Mouse (Mus musculus) mouse embryonic stem cell (cell line): ENCODE data around the gene Tnnt2.

ENCODE experiments used
- in situ Hi-C, 2 experiments: fragments of 300-500 bp; cut with MboI; formaldehyde crosslinking; loops; 1 replicate in 1 of 2; 3 replicates in 1 of 2; pipeline ENCODE4 v1.14.3; 2019 to 2020; ENCODE audit warnings: low sequenced_read_pairs in 2 of 2, low pct_unique_long_range_greater_than_20kb in 1 of 2, mixed read lengths in 1 of 2; ENCODE audit not compliant: unreplicated experiment in 1 of 2

Gene Tnnt2

DNA sequence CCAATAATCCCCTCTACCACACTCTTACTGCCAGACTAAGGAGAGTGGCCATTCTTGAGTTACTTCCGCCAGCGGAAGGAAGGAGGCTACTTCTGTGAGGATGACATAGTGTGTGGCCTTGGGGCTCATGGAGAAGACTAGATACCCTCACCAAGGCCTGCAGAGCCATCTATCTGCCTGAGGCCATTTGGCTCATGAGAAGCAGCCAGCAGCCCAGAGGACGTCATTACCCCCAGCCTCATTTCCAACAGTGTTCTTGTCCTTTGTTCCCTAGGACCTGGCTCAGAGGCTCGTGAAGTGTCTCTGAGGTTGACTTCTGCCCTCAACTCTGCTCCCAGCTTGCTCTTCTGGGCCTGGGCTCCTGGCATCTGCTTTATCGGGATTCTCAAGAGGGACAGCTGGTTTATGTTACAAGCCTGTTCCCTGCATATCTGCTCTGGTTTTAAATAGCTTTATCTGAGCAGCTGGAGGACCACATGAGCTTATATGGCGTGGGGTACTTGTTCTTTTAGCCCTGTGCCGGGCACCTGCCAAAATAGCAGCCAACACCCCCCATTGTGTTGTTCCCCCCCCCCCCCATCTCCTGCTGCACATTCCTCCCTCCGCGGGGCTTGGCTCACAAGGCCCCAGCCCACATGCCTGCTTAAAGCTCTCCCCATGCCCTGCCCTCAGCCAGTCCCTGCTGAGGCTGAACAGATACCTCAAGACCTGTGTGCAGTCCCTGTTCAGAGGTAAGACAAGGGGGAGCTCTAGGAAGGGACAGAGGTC lies at the start of gene Tnnt2:
TSS of gene Tnnt2 (plus strand) at position 639 of the 768 bp plus-strand sequence.
- in situ Hi-C loops, result no loop called here

DNA sequence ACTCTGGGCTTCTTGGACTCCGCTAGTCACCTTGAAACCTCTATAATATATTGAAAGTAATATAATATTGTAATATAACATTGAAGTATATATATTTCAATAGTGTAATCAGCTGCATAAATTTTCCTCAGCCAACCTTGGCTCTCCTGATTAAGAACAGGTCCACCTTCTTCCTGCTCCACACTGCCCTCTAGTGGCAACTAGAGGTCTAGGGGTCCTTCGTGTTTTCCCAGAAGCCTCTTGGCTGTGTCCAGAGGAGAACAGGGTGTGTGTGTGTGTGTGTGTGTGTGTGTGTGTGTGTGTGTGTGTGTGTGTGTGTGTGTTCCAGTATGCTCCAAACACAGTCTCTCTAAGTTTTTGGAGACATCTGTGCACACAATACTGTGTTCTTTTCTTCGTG lies 48.4 kb upstream of the Tnnt2 start:
- in situ Hi-C loops, result loop anchor here in 1 of 2 experiments (5.0 kb wide), 2 partner anchors 35 to 65 kb away; partner anchors contain the start of gene Csrp1

DNA sequence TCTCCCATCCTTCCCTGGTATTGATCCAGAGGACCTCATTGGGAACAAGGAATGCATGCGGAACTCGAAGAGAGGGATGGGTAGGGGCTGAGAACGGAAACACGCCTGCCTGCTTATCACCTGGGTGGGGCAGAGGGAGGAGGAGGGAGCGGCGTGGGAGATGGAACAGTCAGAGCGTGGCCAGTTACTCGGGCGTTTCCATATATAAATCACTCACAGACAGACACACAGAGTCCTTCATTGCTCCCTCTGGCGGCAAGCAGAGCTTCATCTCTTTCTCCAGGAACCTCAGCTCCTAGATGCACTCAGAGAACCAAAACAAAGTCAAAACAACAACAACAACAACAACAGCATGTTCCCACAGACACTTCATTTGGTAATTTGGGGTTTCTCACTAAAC lies 47.4 kb upstream of the Tnnt2 start:
- in situ Hi-C loops, result loop anchor here in 1 of 2 experiments (5.0 kb wide), 2 partner anchors 36 to 66 kb away; partner anchors contain the start of gene Csrp1

DNA sequence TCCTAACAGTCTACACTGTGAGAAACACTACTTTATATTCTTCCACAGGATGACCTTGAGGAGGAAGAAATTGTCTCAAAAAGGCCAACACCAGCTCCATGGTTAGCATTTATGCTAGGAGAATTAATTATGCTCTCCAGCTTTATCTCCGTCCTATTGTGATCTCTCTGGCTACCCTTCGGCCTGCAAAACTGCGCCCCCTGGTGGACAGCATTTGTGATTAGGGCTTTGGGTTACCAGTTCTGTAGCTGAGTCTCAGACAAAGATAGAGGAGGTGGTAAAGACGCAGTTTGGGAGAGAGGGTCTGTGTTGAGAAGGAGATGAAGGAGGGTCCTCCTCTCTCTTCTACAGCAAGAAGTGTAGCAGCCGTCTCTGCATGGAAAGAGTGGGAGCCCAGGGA lies 46.3 kb upstream of the Tnnt2 start:
- in situ Hi-C loops, result loop anchor here in 1 of 2 experiments (5.0 kb wide), 2 partner anchors 38 to 68 kb away; partner anchors contain the start of gene Csrp1

DNA sequence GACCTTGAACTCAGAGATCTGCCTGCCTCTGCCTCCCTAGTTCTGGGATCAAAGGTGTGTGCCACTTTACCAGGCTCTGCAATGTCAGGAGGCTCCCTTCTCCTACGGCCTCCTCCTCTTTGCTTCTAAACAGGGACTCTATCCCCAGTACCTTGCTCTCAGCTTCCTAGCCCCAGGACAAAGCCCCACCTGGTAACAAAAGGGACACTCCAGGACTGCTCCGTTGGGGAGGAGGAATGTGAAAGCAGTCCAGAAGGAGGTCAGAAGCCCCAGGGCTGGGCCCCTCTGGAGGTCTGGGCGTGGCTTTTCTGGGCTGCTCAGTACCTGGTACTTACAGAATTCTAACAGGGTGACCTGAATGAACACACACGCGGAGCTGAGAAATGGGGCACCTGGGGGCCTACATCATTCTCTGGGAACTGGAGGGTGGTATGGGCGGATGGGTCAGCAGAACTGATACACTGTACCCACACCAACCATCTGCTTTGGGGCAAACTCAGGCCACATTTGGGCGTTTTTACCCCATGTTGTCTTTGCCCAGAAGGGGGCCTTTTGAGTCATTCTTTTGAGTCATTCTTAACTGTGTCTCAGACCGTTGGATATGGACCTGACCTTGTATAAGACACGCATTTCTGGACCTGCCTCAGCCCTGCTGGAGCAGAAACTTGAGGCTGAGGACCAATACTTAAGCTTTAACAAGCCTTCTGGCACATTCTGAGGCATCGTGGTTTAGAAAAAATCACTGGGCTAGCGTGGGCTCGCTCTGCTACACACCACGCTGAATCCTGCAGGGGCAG lies 43.8 kb upstream of the Tnnt2 start:
- in situ Hi-C loops, result no loop called here

DNA sequence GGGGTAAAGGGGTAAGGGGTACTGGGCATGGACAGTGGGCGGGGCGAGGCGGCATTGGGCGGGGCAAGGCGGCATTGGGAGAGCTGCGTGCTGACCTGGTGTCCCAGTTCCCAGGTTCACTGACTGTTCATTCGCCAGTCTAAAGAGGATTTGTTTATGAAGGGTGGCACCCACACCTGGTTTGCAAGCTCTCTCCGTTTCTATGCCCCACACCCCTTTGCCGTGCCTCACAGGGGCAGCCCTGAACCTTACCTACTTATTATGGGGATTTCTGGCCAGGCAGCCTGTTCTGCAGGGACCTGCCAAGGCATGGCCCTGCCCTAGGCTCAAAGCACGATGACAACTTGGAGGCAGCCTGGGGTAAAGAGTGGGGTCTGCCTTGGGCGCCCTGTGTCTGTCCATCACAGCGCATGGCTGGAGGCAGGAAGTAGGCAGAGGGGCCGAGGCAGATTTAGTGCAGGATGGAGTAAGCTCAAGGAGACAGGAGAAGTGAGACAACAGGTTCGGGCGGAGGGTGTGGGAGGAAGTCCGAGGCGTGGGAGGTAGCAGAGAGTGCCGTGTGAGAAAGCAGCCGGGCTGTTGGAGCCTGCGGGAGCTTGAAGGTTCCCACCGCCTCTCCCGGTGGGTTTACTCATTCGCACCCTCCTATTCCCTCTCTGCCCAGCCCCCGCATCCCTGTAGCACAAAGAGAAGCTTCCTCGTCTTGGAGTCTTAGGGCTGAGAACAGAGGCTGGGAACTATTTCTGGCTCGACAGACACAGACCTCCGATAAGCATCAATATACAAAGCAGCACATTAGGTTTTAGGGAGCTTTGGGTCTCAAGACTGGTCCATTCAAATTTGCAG lies 42.6 kb upstream of the Tnnt2 start:
- in situ Hi-C loops, result no loop called here

DNA sequence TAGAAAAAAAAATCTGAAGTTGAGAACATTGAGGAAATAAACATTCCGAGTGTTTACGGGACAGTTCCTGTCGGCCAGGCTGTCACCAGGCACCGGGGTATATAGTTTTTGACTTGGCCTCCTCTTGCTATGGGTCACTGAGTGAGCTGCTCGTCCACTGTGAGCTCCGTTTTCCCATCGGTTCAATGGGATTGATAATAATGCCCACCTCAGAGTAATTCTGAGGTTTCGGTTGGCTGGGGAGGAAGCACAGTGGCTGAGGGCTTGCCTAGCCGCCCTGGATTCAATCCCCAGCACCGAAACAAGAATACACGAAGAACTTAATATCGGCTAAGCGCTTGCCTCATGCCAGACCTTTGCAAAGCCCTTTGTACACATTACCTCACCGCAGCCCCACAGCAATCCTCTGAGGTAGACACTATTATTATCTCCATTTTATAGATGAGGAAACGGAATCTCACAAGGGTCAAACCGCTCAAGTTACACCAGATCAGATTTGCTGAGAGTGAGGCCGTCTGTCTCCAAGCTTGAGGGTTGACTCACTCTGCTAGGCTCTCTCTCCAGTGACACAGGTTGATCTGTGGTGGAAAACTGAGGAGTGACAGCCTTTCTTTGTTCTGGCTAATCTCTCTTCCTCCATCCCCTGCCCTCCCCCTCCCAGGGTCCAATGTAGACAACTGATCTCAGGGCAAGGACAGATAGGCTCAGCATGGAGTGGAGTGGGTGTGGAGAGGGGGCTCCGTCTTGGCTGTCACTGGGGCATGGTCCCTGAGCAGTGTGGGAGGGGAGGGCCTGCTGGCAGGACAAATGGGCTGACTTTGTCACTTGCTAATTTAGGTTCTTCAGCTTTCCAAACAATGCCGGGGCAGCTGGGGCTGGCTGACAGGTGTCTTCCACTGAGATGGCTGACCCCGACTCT lies 41.7 kb upstream of the Tnnt2 start:
- in situ Hi-C loops, result no loop called here

DNA sequence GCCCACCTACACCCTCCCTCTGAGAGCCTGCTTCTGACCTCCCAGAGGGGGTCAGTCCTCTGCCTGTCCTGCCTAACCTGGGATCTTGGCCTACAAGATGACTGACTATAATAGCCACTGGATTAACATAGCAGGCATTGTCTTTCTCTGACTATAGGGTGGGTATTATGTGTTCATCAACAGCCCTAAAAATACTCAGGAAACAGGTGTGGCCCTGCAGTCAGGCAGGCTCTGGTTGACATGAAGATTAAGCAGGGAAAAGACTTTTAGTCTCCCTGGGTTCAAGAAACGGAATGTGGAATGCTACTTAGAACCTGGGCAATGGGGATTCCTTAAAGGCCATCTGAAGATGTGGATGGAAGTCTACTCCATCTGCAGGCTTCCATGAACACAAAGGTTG lies 37.7 kb upstream of the Tnnt2 start:
- in situ Hi-C loops, result no loop called here

DNA sequence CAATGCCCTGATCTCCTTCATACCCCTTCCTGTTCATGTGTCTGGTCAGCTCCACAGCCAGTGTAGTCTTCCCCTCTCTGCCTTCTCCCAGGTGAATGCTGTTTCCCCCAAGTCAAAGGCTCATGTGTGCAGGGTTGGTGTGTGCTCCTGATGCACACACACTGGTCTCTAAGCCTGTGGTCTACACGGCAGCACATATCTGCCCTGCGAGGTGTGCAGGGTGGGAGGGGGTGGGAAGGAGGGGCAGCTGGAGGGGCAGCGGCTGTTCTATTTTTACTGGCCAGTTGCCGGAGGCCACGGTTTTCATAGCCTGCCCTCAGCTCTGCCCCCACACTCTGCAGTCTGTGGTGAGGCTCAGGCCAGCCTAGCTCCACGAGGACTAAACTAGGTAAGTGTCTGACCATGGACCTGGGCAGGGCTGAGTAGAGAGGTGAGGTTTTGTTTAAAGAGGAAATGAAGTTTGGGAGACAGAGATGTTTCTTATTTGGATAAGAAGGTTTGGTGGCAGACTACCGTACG lies 37.0 kb upstream of the Tnnt2 start:
- in situ Hi-C loops, result no loop called here

DNA sequence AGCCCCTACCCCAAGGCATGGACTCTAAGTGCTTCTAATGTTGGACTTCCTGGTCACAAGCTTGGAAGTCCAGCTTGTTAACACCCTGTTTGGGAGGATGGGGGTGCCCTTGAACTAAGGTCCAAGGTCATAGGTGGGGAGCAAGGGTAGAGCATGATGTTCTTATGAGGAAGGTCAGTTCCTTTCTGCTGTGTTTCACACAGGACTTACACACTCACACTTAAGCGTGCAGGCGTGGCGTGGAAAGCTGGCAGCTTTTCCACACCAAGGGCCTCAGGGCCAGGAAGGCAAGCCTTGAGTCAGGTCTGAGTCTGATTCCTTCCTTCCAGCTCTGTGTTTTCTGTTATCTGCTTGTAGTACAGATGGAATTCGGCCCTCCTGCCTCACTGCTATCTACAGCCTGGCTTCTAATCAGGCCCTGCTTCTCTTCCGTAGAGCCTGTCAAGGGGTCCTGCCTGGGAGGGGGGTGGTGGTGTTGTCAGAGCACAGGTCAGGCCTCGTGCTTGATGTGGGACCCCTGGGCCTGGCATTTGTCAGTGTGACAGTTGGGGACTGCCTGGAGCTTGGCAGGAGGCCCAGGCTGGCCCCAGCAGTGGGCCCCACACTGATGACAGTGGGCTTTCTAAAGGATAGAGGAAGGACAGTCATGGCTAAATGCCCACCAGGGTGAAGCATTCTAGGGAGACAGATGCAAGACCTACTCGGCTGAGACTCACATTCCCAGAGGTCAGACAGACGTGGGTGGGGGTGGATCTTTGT lies 35.8 kb upstream of the Tnnt2 start:
- in situ Hi-C loops, result no loop called here

DNA sequence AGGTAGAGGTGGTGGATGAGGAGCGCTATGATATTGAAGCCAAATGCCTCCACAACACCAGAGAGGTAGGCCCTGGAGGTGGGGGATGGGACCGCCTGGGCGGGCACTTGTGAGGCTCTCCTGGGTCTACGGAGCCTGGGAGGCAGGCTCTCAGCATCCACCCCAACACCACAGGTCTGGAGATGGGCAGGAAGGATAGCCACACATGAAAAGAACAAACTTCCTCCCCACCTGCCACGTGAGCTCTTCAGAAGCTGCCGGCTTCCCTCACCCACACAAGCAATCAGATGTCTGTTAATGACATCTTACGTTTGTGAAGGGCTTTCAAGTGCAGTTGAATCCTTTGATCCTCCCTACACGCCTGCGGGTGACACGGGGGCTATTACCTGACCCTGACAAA lies 28.6 kb upstream of the Tnnt2 start:
- in situ Hi-C loops, result no loop called here

DNA sequence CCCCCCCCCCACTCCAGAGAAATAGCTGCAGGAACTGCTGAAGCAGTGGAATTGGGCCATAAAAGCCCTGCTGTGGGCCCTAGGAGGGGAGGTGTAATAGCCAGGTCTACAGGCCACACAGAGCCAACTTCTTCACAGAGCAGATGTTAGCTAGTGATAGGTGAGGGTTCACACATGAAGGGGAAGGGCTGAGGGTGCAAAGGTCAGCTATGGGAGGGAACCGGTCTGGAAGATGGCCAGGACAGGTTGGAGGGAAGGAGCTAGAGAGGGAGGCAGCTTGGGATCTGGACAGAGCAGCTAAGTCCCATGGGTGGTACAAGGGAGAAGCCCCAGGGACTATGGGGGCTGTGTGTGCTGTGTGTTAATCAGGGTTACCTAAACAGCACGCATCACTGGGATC lies 26.0 kb upstream of the Tnnt2 start:
- in situ Hi-C loops, result no loop called here

DNA sequence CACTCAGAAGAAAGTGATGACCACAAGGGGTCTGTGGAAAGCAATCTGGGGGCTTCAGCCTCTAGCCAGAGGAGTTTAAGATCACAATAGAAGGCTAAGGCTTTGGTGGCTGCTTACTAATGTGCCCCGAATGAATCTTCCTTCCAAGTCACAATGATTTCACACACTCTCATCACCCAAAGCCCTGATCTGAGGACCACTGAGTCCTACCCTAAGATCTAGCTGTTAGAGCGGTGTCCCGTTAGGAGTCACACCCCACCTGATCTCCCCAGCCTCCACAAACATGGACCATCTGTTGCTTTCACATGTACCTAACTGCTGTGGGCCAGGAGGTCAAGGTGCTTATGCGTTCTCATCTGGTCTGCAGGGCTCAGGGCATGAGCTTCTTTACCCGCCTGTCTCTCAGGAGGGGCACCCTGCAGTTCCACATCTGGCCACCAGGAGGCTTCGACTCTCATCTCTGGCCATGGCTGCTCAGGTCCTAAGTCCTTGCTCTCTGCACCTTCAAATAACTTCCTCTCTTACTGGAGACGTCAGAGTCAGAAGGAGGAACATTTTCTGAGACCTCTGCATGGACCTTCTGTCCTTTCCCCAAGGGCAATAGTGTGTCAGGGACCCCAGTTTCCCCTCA lies 25.0 kb upstream of the Tnnt2 start:
- in situ Hi-C loops, result no loop called here

DNA sequence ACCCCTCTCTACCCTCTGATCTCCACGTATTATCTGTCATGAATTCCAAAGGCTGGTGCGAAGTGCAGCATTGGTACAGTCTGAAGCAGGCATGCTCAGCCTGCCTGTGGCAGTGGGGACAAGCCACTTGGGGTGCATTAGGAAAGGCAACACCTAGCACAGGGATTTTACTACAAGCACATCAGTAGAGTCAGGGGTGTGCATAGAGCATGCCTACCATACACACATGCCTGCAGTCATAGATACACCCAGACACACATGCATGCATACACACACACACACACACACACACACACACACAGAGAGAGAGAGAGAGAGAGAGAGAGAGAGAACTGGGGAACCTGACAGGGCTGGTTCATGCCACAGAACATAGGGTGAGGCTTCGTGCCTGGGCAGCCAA lies 23.9 kb upstream of the Tnnt2 start:
- in situ Hi-C loops, result no loop called here

DNA sequence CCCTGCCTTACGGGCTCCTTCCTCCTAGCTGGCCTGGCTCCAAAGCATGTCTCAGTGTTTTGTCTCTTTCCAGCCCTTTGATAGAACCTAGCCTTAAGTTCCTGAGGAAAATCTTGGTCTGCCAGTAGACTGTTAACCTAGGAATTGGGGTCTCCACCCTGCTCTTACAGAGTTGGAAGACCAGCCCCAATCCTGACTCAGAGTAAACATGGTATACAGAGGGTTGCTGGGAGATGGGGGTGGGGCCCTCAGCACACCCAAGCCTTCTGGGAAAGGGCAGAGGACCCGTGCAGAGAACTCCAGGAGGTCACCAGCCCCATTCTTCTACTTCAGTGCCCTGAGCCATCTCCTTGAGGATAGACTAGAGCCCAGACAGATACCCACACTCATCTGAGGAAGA lies 23.5 kb upstream of the Tnnt2 start:
- in situ Hi-C loops, result no loop called here

DNA sequence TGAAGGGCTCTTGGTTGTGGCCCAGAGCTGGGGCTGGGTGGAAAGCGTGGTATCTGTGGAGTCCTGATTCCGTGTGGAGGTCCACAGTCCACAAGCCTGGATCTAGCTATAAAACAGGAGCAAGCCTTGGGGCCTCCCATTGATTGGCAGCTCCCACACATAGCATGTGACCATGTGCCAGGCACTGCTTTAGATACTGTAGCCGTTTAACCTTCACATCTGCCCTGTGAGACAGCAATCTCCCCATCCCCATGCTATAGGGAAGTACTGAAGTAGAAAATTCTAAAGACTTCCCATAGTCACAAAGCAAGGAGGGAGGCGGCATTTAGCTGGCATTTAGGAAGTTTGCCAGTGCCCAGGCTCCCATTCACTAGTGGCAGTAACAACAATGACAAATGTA lies 23.1 kb upstream of the Tnnt2 start:
- in situ Hi-C loops, result no loop called here
